Mouse (Mus musculus): ENCODE measurements around the gene Tubb2a. TPM values are rescaled to one million over a fixed set of nuclear protein-coding genes. Genes with fewer than 3 reads are reported as not detected.
A peak's percentile ranks its signal among the peaks of the same experiment; 100 is the strongest.

The Tubb2a gene
- polyA plus RNA-seq, 1 experiment, result 3,454 TPM

DNA sequence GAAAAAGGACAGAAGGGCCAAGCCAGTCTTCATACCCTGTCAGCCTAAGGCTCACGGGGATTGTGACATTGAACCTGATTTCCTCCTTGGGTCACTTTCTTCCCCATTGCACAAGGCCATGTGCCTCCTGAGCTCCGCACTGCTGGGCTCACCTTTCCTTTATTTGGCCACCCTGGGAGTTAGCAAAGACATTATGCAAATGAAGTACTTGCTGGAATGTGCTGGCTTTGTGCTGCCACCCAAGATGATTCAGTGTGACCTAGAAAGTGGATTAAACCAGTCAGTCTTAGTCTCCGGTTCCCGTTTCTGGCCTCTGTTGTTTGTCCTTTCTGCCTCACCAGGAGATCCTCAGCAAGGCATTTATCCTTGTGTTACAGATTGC lies 31.9 kb upstream of the Tubb2a start:
- TF ChIP-seq POLR2A (IDR thresholded peaks at IDR 0.05; ENCODE audit: borderline replicate concordance, extremely low read depth, insufficient read depth, insufficient read length, poor library complexity, severe bottlenecking), result no peak
- no peak for TF ChIP-seq CTCF (IDR thresholded peaks at IDR 0.05; ENCODE audit: borderline replicate concordance, extremely low read depth, insufficient read depth, insufficient read length)
- DNase-seq (ENCODE audit: low read depth), result no peak

DNA sequence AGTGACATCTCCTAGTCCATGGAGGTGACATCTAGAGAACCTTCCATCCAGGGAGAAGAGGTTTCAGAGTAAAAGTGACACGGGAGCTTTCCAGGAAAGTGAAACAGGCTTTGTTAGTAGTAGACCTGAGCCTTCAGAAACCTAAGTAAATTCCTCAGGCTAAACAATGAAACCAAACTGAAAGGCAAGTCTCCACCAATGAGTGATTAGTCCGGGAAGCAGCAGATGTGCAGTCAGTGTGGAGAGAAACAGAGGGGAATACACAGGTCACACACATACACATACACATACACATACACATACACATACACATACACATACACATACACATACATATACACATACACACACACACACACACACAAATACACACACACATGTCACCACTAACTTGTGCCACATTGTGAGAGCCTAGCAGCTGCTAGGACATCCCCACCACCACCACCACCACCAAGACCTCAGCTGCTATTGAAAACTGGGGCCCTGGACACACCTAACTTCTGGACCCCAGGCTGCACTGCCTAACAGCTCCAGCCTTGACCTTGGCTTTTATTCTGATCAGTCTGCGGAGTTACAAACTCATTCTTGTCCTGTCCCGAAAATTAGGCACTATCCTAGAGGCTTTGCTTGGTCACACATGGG lies 31.3 kb upstream of the Tubb2a start:
- no peak for DNase-seq (ENCODE audit: low read depth)
- TF ChIP-seq CTCF (IDR thresholded peaks at IDR 0.05; ENCODE audit: borderline replicate concordance, extremely low read depth, insufficient read depth, insufficient read length) (no peak), POLR2A (IDR thresholded peaks at IDR 0.05; ENCODE audit: borderline replicate concordance, extremely low read depth, insufficient read depth, insufficient read length, poor library complexity, severe bottlenecking) (no peak)

DNA sequence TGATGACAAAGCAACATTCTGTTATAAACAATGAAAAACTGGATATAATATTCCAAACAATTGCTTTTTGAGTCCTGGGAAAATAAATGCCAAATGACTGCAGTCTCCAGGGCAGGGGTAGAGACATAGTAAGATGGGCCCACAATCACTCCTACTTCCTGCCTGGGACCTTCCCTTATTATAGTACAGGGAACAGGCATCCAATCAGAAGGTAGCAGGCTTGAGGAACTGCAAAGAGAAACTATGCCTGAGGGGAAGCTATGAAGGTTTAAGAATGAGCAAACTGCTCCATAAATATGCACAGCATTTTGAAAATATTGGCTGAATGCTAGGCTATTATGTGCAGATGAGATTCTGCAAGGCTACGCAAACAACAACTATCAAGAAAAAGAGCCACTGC lies 29.2 kb upstream of the Tubb2a start:
- no peak for DNase-seq (ENCODE audit: low read depth)
- TF ChIP-seq POLR2A (IDR thresholded peaks at IDR 0.05; ENCODE audit: borderline replicate concordance, extremely low read depth, insufficient read depth, insufficient read length, poor library complexity, severe bottlenecking) (no peak), CTCF (IDR thresholded peaks at IDR 0.05; ENCODE audit: borderline replicate concordance, extremely low read depth, insufficient read depth, insufficient read length) (no peak)

DNA sequence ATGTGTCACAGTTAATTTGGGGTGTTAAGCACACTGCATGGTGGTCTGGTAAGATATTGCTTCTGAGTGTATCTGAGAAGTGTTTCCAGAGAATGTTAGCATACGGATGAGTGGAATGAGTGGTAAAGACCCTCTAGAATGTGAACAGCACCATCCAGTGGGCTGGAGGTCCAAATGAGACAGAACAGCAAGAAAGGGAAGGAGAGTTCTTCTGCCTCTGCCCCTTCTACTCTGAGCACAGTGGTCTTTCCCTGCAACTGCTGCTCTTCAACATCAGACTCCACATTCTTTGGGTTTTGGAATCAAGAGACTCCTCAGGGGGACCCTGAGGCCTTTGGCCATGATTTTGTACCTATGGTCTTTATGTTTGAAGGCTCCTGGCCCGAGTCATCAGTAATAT lies 28.4 kb upstream of the Tubb2a start:
- DNase-seq (ENCODE audit: low read depth), result no peak
- TF ChIP-seq POLR2A (IDR thresholded peaks at IDR 0.05; ENCODE audit: borderline replicate concordance, extremely low read depth, insufficient read depth, insufficient read length, poor library complexity, severe bottlenecking), result no peak
- no peak for TF ChIP-seq CTCF (IDR thresholded peaks at IDR 0.05; ENCODE audit: borderline replicate concordance, extremely low read depth, insufficient read depth, insufficient read length)

DNA sequence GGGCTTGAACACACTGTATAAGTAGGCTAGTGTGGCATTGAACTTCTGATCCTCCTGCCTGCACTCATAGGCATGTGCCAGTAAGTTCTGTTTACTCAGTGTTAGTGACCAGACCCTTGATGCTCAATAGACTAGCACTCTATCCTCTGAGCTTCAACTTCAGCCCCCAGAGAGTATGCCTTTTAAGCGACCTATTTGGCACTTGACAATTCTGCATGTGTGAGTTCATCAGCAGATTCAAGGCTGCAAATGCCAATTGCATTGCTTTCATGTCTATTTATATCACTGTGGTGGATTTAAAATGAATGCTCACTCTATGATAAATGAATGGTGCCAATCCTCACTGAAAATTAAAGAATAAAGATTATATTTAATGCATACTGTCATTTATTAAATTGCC lies 27.6 kb upstream of the Tubb2a start:
- DNase-seq (ENCODE audit: low read depth), result no peak
- TF ChIP-seq CTCF (IDR thresholded peaks at IDR 0.05; ENCODE audit: borderline replicate concordance, extremely low read depth, insufficient read depth, insufficient read length), result no peak
- no peak for TF ChIP-seq POLR2A (IDR thresholded peaks at IDR 0.05; ENCODE audit: borderline replicate concordance, extremely low read depth, insufficient read depth, insufficient read length, poor library complexity, severe bottlenecking)

- no peak for DNase-seq (ENCODE audit: low read depth)
- TF ChIP-seq POLR2A (IDR thresholded peaks at IDR 0.05; ENCODE audit: borderline replicate concordance, extremely low read depth, insufficient read depth, insufficient read length, poor library complexity, severe bottlenecking) (no peak), CTCF (IDR thresholded peaks at IDR 0.05; ENCODE audit: borderline replicate concordance, extremely low read depth, insufficient read depth, insufficient read length) (no peak)
Measured at GRCm38 (mm10) chr13:34101908-34102307, 24.1 kb upstream of the Tubb2a start.

DNA sequence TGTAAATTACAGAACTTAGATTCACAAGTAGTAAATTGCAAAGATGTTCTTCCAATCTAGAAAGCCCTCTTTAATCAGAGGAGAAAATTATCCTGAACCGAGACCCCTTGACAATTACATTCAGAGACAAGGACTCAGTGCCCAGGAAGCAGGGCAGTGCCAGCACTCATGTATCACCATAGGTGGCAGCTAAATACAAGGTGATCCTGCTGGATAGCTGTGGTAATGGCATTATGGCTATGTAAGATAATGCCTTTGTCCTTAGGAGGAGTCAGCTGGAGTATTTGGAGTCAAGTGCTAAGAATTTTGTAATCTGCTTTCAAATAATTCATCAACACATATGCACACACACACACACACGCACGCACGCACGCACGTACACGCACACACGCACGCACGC lies 23.4 kb upstream of the Tubb2a start:
- no peak for TF ChIP-seq CTCF (IDR thresholded peaks at IDR 0.05; ENCODE audit: borderline replicate concordance, extremely low read depth, insufficient read depth, insufficient read length)
- DNase-seq (ENCODE audit: low read depth), result no peak

- no peak for DNase-seq (ENCODE audit: low read depth)
- TF ChIP-seq POLR2A (IDR thresholded peaks at IDR 0.05; ENCODE audit: borderline replicate concordance, extremely low read depth, insufficient read depth, insufficient read length, poor library complexity, severe bottlenecking) (no peak), CTCF (IDR thresholded peaks at IDR 0.05; ENCODE audit: borderline replicate concordance, extremely low read depth, insufficient read depth, insufficient read length) (no peak)
Measured at GRCm38 (mm10) chr13:34100733-34101132, 22.9 kb upstream of the Tubb2a start.

DNA sequence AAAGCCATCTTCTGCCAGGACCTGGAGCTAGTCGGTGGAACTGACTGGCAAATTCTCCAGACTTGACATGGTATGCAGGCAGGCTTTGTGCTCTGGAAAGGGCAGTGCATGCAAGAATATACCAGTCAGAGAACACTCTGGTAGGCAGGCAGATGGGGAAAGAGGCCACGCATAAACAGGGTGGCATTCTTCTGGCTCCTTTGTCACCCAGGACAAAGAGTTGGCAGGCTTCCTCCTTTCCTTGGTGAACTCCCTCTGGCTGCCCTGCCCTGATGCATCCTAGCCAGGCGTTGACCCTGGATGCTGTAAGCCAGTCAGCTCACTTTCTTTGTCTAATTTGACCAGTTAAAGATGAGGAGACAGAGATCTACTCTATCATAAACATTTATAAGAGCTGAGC lies 19.3 kb upstream of the Tubb2a start:
- TF ChIP-seq CTCF (IDR thresholded peaks at IDR 0.05; ENCODE audit: borderline replicate concordance, extremely low read depth, insufficient read depth, insufficient read length) (no peak), POLR2A (IDR thresholded peaks at IDR 0.05; ENCODE audit: borderline replicate concordance, extremely low read depth, insufficient read depth, insufficient read length, poor library complexity, severe bottlenecking) (no peak)
- DNase-seq (ENCODE audit: low read depth), result peak; percentile 60

- TF ChIP-seq CTCF (IDR thresholded peaks at IDR 0.05; ENCODE audit: borderline replicate concordance, extremely low read depth, insufficient read depth, insufficient read length), result no peak
- no peak for TF ChIP-seq POLR2A (IDR thresholded peaks at IDR 0.05; ENCODE audit: borderline replicate concordance, extremely low read depth, insufficient read depth, insufficient read length, poor library complexity, severe bottlenecking)
- DNase-seq (ENCODE audit: low read depth), result no peak
Measured at GRCm38 (mm10) chr13:34096455-34096854, 18.6 kb upstream of the Tubb2a start.

DNA sequence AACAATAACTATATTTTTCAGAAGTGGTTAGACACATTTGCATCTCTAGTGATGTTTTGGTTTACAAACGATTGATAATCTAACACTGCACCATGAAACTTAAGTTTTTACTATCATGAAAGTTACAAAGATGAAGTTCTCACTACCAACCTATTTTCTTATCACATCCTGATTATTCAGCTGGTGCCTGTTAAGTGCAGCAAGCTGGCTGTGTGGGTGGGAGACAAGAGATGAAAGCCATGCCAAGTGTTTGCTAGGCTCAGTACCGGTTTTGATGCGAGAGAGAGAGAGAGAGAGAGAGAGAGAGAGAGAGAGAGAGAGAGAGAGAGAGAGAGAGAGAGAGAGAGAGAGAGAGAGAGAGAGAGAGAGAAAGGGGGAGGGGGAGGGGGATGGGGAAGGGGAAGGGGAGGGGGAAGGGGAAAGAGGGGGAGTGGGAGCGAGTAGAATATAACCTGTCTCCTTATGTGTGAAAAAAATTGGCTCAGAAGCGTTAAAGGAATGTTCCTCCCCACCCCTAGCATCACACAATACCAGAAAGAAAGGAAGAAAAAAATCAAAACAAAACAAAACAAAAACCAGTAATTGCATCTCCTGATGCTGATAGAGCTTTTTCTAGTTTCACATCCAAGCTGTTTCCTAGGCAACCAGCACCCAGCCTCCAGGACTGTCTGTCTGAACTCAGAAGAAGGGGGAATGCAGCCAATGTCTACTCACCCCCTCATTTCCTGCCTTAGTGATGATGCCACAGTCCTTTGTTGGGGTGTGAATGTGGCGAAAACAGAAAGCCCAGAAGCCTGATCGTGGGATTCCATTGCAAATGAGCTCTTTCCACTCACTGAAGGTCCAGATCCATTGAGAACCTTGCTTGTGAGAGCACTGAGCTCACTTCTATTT lies 18.0 kb upstream of the Tubb2a start:
- peak; percentile 97 for DNase-seq (ENCODE audit: low read depth)
- TF ChIP-seq POLR2A (IDR thresholded peaks at IDR 0.05; ENCODE audit: borderline replicate concordance, extremely low read depth, insufficient read depth, insufficient read length, poor library complexity, severe bottlenecking) (no peak), CTCF (IDR thresholded peaks at IDR 0.05; ENCODE audit: borderline replicate concordance, extremely low read depth, insufficient read depth, insufficient read length) (no peak)

DNA sequence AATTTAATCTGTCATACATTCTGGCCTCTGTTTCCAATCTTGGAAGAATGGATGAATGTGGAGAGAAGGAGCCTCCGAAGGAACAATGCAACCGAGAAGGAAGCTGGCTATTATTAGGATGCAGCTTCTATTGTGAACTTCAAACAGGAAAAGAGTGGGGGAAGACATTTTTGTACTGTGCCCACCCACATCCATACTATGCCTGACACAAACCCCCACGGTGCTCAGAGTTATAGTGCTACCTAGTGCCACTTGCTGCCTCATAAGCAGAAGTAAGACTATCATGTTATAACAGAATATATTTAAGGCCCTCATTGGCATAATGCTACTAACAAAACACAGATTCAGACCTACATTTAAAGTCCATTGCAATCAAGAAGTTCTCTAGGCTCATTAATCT lies 11.6 kb upstream of the Tubb2a start:
- no peak for TF ChIP-seq POLR2A (IDR thresholded peaks at IDR 0.05; ENCODE audit: borderline replicate concordance, extremely low read depth, insufficient read depth, insufficient read length, poor library complexity, severe bottlenecking)
- no peak for TF ChIP-seq CTCF (IDR thresholded peaks at IDR 0.05; ENCODE audit: borderline replicate concordance, extremely low read depth, insufficient read depth, insufficient read length)
- DNase-seq (ENCODE audit: low read depth), result no peak

All from brain, embryonic 14.5 days (tissue).